Mouse (Mus musculus): ENCODE measurements around the gene Ccnd3. TPM values are rescaled to one million over a fixed set of nuclear protein-coding genes. Genes with fewer than 3 reads are reported as not detected.
A peak's percentile ranks its signal among the peaks of the same experiment; 100 is the strongest.

Gene Ccnd3
- 228 and 248 TPM in 2 replicates for total RNA-seq (2021)
- long read RNA-seq, experiment 1, transcript Ccnd3-205 (5 exons, 1,977 nt), result major isoform, 343 of 389 reads
- long read RNA-seq, experiment 1, partial matches to known transcripts, result 9 of 389 reads
- long read RNA-seq, experiment 1, other reads (novel, unspliced or antisense), result 31 of 389 reads
- long read RNA-seq, experiment 2, transcript Ccnd3-205 (5 exons, 1,977 nt), result major isoform, 214 of 244 reads
- long read RNA-seq, experiment 2, partial matches to known transcripts, result 23 of 244 reads
- long read RNA-seq, experiment 2, other reads (novel, unspliced or antisense), result 3 of 244 reads

DNA sequence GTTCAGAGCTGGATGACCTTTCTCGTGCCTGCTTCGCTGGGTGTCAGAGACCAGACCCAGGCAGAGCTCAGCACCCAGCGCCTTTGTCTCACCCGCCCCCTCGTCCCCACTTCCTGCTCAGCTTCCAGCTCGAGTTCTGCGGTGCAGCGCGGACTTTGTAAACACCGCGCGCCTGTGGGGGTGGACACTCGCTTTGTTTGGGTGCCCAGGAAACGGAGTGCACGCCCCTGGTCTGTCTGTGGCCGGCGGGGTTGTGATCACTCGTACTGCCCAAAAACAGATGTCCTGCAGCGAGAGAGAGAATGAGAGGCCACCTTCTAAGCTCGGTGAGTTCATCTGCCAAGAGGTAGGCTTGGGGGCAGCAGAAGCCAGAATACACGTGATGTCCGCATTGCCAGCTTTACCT is at the start of gene Ccnd3:
TSS of gene Ccnd3 (plus strand) at position 111 of the 406 bp plus-strand sequence.
- DNase-seq, result peak; percentile 87

DNA sequence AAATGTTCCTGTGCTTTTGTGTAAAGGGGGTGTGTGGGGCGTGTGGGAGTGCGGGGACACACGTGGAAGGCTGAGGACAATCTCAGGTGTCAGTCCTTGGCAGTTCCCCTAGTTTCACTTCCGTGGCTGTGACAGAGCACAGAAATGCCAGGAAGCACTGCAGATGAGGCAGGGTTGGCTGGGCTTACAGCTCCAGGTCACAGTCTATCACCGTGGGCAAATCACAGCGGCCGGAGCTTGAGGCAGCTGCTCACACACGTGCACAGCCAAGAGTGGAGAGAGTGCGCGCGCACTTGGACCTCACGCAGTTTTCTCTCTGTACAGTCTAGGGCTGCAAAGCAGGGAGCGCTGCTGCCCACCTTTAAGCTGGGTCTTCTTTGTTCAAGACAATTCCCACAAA is 46.5 kb upstream of the Ccnd3 start:
- no peak for DNase-seq

DNA sequence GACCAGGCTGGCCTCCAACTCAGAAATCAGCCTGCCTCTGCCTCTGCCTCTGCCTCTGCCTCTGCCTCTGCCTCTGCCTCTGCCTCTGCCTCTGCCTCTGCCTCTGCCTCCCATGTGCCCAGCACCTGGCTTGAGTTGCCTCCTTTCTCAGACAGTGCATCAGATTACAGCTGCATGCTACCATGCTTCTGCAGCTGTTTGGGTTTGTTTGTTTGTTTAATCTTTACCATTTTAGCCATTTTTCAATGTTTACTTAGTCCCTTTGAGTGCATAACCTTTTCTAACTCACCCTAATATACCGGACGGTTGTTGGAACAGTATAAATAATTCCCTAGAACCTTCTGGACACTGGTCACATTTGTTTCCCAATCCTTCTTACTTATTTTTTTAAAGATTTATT is 45.9 kb upstream of the Ccnd3 start:
- DNase-seq, result no peak

GRCm38 (mm10) chr17:47459341-47459919 is 45.4 kb upstream of the Ccnd3 start:
- no peak for DNase-seq

GRCm38 (mm10) chr17:47461688-47462087 is 43.2 kb upstream of the Ccnd3 start:
- no peak for DNase-seq

DNA sequence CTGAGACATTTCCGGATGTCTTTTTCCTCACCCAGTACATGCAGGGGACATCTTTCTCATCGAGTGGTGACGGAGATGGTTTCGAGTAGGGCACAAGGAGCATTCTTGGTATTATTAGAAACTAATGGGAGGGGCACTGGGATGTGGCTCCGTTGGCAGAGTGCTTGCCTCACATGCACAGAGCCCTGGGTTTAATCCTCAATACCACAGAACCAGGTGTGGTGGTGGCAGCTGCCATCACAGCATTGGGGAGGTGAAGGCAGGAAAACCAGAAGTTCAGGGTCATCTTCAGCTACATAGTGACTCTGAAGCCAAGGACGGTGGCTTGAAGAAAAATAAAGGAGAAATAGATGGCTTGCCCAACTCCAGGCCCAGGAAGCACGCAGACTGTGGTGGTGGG is 42.6 kb upstream of the Ccnd3 start:
- DNase-seq, result no peak

DNA sequence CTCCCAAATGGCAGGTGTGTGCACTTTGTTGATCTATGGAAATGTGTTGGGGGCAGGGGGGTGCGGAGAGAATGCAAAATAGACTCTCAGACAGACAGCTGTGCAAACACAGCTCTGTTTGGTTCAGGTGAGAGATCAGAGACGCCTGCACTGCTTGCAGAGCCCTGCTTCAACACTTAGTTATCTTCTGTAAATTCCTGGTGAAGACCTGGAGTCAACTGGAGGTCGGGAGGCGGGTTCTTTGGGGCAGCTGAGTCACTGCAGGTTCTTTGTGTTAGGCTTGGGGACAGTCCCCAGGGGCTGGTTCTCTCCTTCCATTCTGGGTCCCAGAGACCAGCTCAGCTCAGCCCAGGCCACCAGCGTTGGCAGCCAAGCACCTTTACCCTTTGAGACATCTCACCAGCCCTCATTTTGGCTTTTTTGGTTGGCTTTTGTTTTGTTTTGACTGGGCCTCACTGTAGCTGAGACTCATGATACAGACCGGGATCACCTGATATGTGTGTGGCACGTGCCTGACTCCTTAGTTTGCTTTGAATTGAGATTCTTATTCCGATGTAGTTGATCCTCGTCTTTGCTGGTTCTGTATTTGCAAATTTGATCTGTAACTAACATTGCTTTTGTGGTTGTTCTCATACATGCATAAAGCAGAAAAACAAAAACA is 42.0 kb upstream of the Ccnd3 start:
- no peak for DNase-seq

- DNase-seq, result no peak
These were observed 40.4 kb upstream of the Ccnd3 start for GRCm38 (mm10) chr17:47464248-47464965.

GRCm38 (mm10) chr17:47465016-47465415 is 39.8 kb upstream of the Ccnd3 start:
- no peak for DNase-seq

DNA sequence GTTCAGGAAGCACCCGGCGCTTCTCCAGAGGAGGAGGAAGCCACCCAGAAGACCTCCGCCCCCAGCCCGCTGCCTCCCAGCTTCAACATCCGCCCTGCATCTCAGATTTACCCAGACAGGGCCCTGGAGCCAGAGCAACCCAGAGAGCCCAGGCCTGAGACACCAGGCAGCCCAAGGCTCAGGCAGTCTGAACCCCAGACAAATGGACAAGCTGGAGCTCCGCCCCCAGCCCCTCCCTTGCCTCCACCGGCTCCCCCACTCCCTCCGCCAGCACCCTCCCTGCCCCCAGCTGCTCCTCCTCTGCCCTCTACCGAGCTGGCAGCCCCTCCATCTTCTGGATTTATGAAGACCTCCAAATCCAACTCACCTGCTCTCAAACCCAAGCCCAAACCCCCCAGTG is 38.6 kb upstream of the Ccnd3 start:
- DNase-seq, result no peak

DNA sequence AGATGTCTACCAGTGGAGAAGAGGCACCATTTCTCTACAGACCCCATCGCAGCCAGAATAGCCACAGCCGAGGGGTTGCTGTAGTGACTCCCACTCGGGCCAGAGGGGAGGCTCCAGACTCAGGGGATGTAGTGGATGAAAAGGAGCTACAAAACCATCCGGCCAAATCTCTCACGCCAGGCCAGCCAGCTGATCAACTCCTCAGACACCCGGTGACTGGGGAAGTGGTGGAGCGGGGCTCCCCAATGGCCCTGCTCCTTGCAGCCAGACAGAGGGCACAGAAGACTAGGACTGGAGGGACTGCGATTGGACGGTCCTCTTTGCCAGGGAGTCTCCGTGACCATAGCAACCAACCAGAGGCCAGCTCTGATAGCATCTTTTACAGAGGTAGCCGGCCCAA is 37.2 kb upstream of the Ccnd3 start:
- no peak for DNase-seq

DNA sequence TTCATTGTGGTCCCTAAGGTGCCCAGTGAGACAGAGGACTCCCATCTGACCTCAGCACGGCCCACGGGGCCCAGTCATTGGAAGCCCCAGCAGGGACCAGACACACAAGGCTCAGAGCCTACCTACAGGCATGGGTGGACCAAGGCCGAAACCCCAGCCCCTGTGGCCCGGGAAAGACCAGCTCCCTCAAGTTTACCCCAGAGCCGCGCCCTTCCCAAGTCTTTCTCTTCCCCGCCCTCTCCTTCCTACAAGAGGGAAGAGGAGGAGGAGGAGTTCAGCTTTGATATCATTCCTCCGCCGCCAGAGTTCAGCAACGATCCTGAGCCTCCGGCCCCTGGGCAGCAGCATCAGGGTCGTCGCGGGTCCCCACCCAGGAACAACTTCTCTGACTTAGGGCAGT is 36.8 kb upstream of the Ccnd3 start:
- DNase-seq, result no peak

DNA sequence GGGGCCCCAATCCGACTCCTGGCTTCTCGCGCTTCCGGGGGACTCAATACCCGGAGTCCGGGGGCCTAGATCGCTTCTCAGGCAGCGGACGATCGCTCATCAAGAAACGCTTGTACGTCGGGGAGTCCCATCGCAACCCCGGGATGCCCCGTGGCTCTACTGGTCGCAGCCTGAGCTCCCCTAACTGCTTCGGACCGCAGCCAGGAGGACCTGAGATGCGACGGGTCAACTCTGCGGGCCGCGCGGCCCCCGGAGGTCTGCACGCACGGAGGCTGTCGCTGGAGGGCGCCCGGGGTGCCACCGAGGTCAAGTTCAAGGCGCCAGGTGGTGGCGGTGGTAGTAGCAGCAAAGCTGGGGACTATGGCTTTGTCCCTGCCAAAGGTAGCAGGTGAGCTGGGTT is 36.4 kb upstream of the Ccnd3 start:
- DNase-seq, result peak; percentile 34

- no peak for DNase-seq
These were observed 35.2 kb upstream of the Ccnd3 start for GRCm38 (mm10) chr17:47469642-47470041.

GRCm38 (mm10) chr17:47470121-47470520 is 34.7 kb upstream of the Ccnd3 start:
- no peak for DNase-seq

GRCm38 (mm10) chr17:47470686-47471085 is 34.2 kb upstream of the Ccnd3 start:
- no peak for DNase-seq

- DNase-seq, result no peak
These were observed 32.2 kb upstream of the Ccnd3 start for GRCm38 (mm10) chr17:47472435-47473350.

- peak; percentile 76 for DNase-seq
These were observed 31.3 kb upstream of the Ccnd3 start for GRCm38 (mm10) chr17:47473434-47473974.

DNA sequence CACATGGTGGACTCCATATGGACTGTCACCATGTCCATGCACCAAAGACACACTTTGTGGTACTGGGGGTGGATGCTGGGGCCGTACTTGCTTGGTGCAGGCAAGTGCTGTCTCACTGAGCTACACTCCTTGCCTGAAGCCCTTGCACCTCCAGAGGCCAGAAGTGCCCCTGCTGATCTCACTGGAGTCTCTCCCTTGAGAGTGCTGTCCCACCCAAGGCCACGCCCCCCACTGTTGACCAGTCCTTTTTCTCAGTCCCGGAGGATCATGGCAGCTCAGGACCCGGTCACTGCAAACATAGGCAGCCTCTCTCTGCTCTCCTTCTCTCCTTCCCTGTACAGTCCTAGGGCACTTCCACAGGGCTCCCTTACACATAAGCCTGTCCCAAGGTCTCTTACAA is 30.6 kb upstream of the Ccnd3 start:
- no peak for DNase-seq

- no peak for DNase-seq
These were observed 29.7 kb upstream of the Ccnd3 start for GRCm38 (mm10) chr17:47475181-47475580.

GRCm38 (mm10) chr17:47475714-47476113 is 29.1 kb upstream of the Ccnd3 start:
- peak; percentile 34 for DNase-seq

GRCm38 (mm10) chr17:47479887-47480286 is 25.0 kb upstream of the Ccnd3 start:
- no peak for DNase-seq
